ENCODE assay signal across 8 mouse cellular contexts in genomic region chr7:39551976-39552891, GRCm38 (mm10). TPM values are rescaled to one million over a fixed set of nuclear protein-coding genes. Genes with fewer than 3 reads are reported as not detected.
DNase-seq lines count a peak whose midpoint lies in the region; ATAC-seq lines count a peak whose summit lies in the region.

No protein-coding gene starts in this region.

- ATAC-seq in inflammation-experienced regulatory T-cells, adult 6 months = peak; percentile 92
- peak; percentile 98 for ATAC-seq in megakaryocyte-erythroid progenitor cell, adult 5-6 weeks (replicated peaks; ENCODE audit: low FRiP score, low TSS enrichment, poor library complexity, severe bottlenecking)

- intact Hi-C loops in gastrocnemius, postnatal 14 days (cut with DNase I; ENCODE audit: low total_unique reads) = no loop called here
- intact Hi-C loops in left cerebral cortex, postnatal 10 days (cut with DNase I) = no loop called here

- DNase-seq in adrenal gland, adult (ENCODE audit: inconsistent age in 2 of 2, low spot score in 1 of 2) = peak; percentile 97 to 99
- peak; percentile 96 for DNase-seq in embryo, embryonic 10.5 days (ENCODE audit: low spot score)
- peak; percentile 95 for DNase-seq in gastrocnemius, postnatal 14 days
- DNase-seq in left cerebral cortex, postnatal 10 days (ENCODE audit: extremely low spot score in 1 of 2, low spot score in 2 of 2) = peak; percentile 96
- peak; percentile 97 for DNase-seq in right cerebral cortex, postnatal 25 days
- DNase-seq in urinary bladder, postnatal 4 days (ENCODE audit: low spot score in 2 of 2) = peak; percentile 91 to 93

RNA-seq across cellular contexts. Expression of gene Zfp619, which starts 34.7 kb away (rescaled TPM):
- 1 to 10 TPM in 1 of 2 experiments, under 1 TPM in 1; 1.00 to 1.1 TPM for total RNA-seq in gastrocnemius, postnatal 14 days (2021)
- 1 to 10 TPM in 2 of 3 experiments, under 1 TPM in 1; 0.67 to 1.4 (median 1.4) TPM for polyA plus RNA-seq in inflammation-experienced regulatory T-cells, adult 6 months (2017; shearing (Covaris generic))
- 1 to 10 TPM; 4.5 to 5.2 TPM for total RNA-seq in left cerebral cortex, postnatal 10 days (2021)
- total RNA-seq in megakaryocyte-erythroid progenitor cell, adult 5-6 weeks (2014; fragmentation: Nextera tagmentation) = 3.4 and 4.2 TPM in 2 replicates
- 1.3 and 1.5 TPM in 2 replicates for total RNA-seq in megakaryocyte-erythroid progenitor cell, adult 5-6 weeks (2017)

Comparison
In these comparisons a context has a peak if more than half of its experiments do, and no peak if none do; other contexts are left out.
1. Peak in every context shown above with its lines: DNase-seq and ATAC-seq.